Mouse (Mus musculus) embryonic facial prominence, embryonic 12.5 days (tissue): ENCODE measurements around the gene Cdc34b. TPM values are rescaled to one million over a fixed set of nuclear protein-coding genes. Genes with fewer than 3 reads are reported as not detected.

Experiments used
- ATAC-seq: fragments of 200-750 bp; cut with Nextera tagmentation; 2 replicates; pipeline ENCODE4 v1.8.0; 2017; ENCODE audit not compliant: insufficient number of reproducible peaks, insufficient read depth, low FRiP score, low TSS enrichment
- H3K27ac ChIP-seq: fragments of 300-500 bp; sonication (generic); 2 replicates; pipeline ENCODE4 v1.5.1; 2016; ENCODE audit warnings: mild to moderate bottlenecking
- H3K27me3 ChIP-seq: fragments of 300-500 bp; sonication (generic); 2 replicates; pipeline ENCODE4 v1.6.1; 2016; ENCODE audit warnings: mild to moderate bottlenecking, moderate library complexity
- H3K36me3 ChIP-seq: fragments of 300-500 bp; sonication (generic); 2 replicates; pipeline ENCODE4 v1.6.1; 2016; ENCODE audit warnings: mild to moderate bottlenecking
- H3K4me1 ChIP-seq: fragments of 300-500 bp; sonication (generic); 2 replicates; pipeline ENCODE4 v1.6.1; 2016
- H3K4me2 ChIP-seq: fragments of 300-500 bp; sonication (generic); replicated peaks from 2 replicates; pipeline ENCODE4 v1.6.1; 2016; ENCODE audit warnings: mild to moderate bottlenecking, moderate library complexity
- H3K4me3 ChIP-seq: fragments of 300-500 bp; sonication (generic); 2 replicates; pipeline ENCODE4 v1.5.1; 2016; ENCODE audit warnings: mild to moderate bottlenecking
- H3K9ac ChIP-seq: fragments of 300-500 bp; sonication (generic); 2 replicates; pipeline ENCODE4 v1.6.1; 2016; ENCODE audit warnings: mild to moderate bottlenecking, moderate library complexity
- H3K9me3 ChIP-seq: fragments of 300-500 bp; sonication (generic); 2 replicates; pipeline ENCODE4 v1.6.1; 2016; ENCODE audit warnings: mild to moderate bottlenecking, moderate library complexity
- polyA plus RNA-seq: library from polyadenylated mRNA; unstranded; fragments of >200 nt; fragmentation: Nextera tagmentation; extraction: Ambion mirVana; gene quantifications from 2 replicates; pipeline ENCODE4 v1.2.1, GENCODE M21; 2016

Cdc34b gene
- polyA plus RNA-seq, 1 experiment from 2014 or later: 0.22 TPM

DNA sequence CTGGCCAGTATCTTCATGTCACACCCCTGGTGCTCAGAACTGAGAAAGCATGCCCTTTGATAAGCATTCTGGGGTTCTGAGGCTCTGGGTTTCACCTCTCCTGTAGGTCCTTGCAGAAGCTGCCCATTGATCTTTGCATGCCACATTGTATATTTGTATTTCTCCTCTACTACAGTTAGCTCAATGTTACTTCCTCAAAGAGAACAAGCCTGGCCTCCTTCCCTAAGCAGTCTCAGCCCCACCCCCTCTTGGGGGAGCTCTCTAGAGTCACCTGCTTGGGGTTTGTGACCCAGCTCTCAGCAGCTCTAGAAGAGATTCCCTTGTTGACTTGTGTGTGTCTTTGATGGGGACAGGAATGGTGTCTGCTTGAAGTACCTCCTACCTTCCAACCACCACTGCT is 50.1 kb downstream of the Cdc34b start:
- Histone ChIP-seq H3K27me3 (peaks cover 4% of the 10 kb centered on the region; the same call in 1 of the 2 replicates), H3K9me3 (no peaks in the 10 kb centered on the region), H3K27ac (no peak overlapping the region), H3K4me2 (no peak overlapping the region), H3K4me3 (no peak overlapping the region), H3K9ac (no peak overlapping the region), H3K36me3 (no peaks in the 10 kb centered on the region), H3K4me1 (no peaks in the 10 kb centered on the region)
- no peak for ATAC-seq

Other genes with a start within 250 kb of the Cdc34b start
- gene Epn3, start 241.8 kb upstream of the Cdc34b start, polyA plus RNA-seq: 2.7 and 4.2 TPM in 2 replicates
- 2.5 and 3.7 TPM in 2 replicates for gene Mycbpap, start 220.0 kb upstream of the Cdc34b start, polyA plus RNA-seq
- 5.0 and 5.7 TPM in 2 replicates for gene Rsad1, start 192.5 kb upstream of the Cdc34b start, polyA plus RNA-seq
- 2.0 and 3.6 TPM in 2 replicates for gene Chad, start 176.7 kb upstream of the Cdc34b start, polyA plus RNA-seq
- gene Acsf2, start 139.9 kb upstream of the Cdc34b start, polyA plus RNA-seq: 5.5 and 5.9 TPM in 2 replicates
- 222 and 225 TPM in 2 replicates for gene Lrrc59, start 112.0 kb upstream of the Cdc34b start, polyA plus RNA-seq
- gene Mrpl27, start 88.0 kb upstream of the Cdc34b start, polyA plus RNA-seq: 139 and 142 TPM in 2 replicates
- 33.3 and 37.5 TPM in 2 replicates for gene Eme1, start 87.8 kb upstream of the Cdc34b start, polyA plus RNA-seq
- 29.0 and 29.5 TPM in 2 replicates for gene Xylt2, start 64.3 kb upstream of the Cdc34b start, polyA plus RNA-seq
- gene Gm11541, start 37.3 kb upstream of the Cdc34b start, polyA plus RNA-seq: 0.52 and 0.95 TPM in 2 replicates
- not detected in 2 replicates for gene Tmem92, start 40.9 kb downstream of the Cdc34b start, polyA plus RNA-seq
- gene Col1a1, start 194.4 kb downstream of the Cdc34b start, polyA plus RNA-seq: 512 and 623 TPM in 2 replicates
- not detected in 2 replicates for gene Hils1, start 225.8 kb downstream of the Cdc34b start, polyA plus RNA-seq
- 1.5 and 1.8 TPM in 2 replicates for gene Sgca, start 234.5 kb downstream of the Cdc34b start, polyA plus RNA-seq
- gene Ppp1r9b, start 249.3 kb downstream of the Cdc34b start, polyA plus RNA-seq: 14.4 TPM in 2 replicates